In the genomic region with DNA sequence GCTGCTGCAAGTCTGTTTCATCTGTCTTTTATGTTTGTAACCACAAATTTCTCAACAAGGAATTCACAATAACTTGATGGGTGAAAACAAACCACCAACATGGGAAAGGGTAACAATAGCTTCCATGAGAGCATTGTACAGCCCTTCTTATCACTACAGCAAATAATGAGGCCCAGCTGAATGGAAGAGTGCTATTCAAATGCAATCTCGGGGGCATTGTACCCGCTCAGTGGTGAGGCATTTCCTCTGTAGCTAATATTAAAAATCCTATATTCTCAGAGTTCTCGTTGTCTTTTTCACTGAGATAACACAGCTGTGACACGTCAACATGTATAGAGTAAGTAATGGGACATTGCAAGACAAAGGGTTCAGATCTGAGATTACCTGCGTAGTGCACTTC, we compare ENCODE assay signal across 23 mouse cellular contexts.
"Had no signal": no experiment of that assay in that cellular context is flagged by ENCODE, and none has a peak within 500 bp of the region (broad histone marks: within the 10 kb centered on the region; RNA-seq: fewer than 3 reads in every experiment).

No protein-coding gene starts in this region.

- H3K4me1 ChIP-seq: limb, embryonic 10.5 days; limb, embryonic 13.5 days; liver, embryonic 12.5 days; liver, embryonic 15.5 days; lung, embryonic 15.5 days; megakaryocyte, embryonic 14.5 days; stomach, embryonic 15.5 days had no signal

- H3K27ac ChIP-seq: limb, embryonic 10.5 days; limb, embryonic 13.5 days; liver, embryonic 12.5 days; liver, embryonic 15.5 days; lung, embryonic 15.5 days; midbrain, embryonic 10.5 days; stomach, embryonic 15.5 days had no signal

- ATAC-seq: inflammation-experienced regulatory T-cells, adult 6 months; intestine, embryonic 16.5 days; liver, embryonic 12.5 days had no signal

- H3K4me3 ChIP-seq: limb, embryonic 10.5 days; limb, embryonic 13.5 days; liver, embryonic 12.5 days; liver, embryonic 15.5 days; lung, embryonic 15.5 days; megakaryocyte, embryonic 14.5 days; midbrain, embryonic 10.5 days; stomach, embryonic 15.5 days had no signal

- H3K9ac ChIP-seq: limb, embryonic 13.5 days; liver, embryonic 12.5 days; liver, embryonic 15.5 days; lung, embryonic 15.5 days; stomach, embryonic 15.5 days had no signal

- H3K4me2 ChIP-seq: limb, embryonic 13.5 days; liver, embryonic 12.5 days; liver, embryonic 15.5 days; lung, embryonic 15.5 days; stomach, embryonic 15.5 days had no signal

- H3K9me3 ChIP-seq: limb, embryonic 10.5 days; limb, embryonic 13.5 days; liver, embryonic 12.5 days; liver, embryonic 15.5 days; lung, embryonic 15.5 days; megakaryocyte, embryonic 14.5 days; midbrain, embryonic 10.5 days; stomach, embryonic 15.5 days had no signal

- H3K36me3 ChIP-seq: limb, embryonic 10.5 days; limb, embryonic 13.5 days; liver, embryonic 12.5 days; liver, embryonic 15.5 days; lung, embryonic 15.5 days; midbrain, embryonic 10.5 days; stomach, embryonic 15.5 days had no signal

- H3K27me3 ChIP-seq: limb, embryonic 13.5 days; liver, embryonic 12.5 days; liver, embryonic 15.5 days; lung, embryonic 15.5 days; megakaryocyte, embryonic 14.5 days; stomach, embryonic 15.5 days had no signal

- DNase-seq: kidney, adult 18-20 months; kidney, adult 9 months; kidney, postnatal 14 days; kidney, postnatal 4 days; liver; lung, adult 18-20 months; lung, postnatal 10 days; lung, postnatal 36 days; retina, postnatal 1 day; right cerebral cortex, postnatal 25 days; spleen, adult 18-20 months; thymus, adult 18-20 months; thymus, postnatal 36 days had no signal
